Mouse (Mus musculus) central nervous system, embryonic 11.5 days (tissue): Measurements from ENCODE around the gene Prkcz. TPM values are rescaled to one million over a fixed set of nuclear protein-coding genes. Genes with fewer than 3 reads are reported as not detected.

ENCODE experiments used
- polyA plus RNA-seq: library from polyadenylated mRNA; depleted of rRNA; stranded (reverse); fragments of >200 nt; gene quantifications from 2 replicates; pipeline ENCODE4 v1.2.3, GENCODE M21; 2012; rRNA removed

Gene Prkcz
- polyA plus RNA-seq, result 13.8 and 16.3 TPM in 2 replicates

DNA sequence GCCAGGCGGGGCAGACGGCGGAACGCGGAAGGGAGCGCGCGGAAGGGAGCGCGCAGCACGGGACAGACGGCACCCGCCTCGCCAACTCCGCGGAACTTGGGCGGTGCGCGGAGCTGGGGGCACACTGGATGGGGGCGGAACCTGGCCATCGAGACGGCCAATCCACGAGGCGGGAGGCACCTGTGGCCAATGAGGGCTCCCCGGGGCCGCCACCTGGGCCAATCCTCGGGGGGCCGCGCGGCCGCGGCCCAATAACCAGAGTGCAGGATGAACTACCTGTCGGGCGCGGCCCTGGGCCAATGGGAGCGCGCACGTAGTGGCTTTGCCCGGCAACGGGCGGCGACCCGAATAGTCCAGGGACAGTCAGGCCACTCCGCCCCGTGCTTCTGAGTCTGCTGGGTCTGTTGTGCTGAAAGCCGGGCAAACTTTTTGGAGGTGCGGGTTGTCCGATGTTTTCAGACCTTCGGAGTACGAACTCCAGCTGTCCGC is at the start of gene Prkcz:
Gene Prkcz, minus strand, starts transcription at position 59 of the 489 bp plus-strand sequence.

DNA sequence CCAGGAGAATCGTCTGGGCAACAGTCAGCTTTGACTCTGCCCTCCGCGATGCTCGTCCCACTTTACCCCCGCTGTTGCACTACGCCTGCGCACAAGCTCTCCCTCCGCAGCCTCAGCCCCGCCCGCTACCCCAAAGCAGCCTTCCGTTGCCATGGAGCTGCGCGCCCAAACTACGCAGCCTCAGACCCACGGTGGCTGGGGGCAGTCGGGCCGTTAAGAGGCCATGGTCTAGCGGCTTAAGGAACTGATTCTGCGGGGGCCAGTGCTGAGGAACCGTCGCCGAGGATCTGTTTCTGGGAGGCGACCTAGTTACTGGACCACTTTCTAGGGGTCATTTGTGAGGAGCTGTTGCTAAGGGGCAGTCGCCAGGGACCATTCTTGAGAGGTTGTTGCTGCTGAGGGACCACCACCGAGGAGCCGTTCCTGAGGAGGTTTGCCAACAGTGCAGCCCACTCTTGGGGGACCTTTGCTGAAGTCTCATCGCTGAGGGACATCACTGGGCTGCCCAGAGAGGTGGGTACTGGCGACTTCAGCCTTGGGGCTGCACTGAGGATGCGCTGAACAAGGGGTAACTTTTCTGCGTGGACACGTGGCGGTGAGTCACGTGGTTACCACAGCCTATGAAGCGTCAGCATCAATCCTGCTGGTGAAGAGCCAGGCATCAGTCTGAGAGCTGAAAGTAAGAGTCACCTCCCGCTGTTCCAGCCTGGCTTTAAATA is 48.1 kb upstream of the Prkcz start, which contains the start of gene Cfap74:
Gene Cfap74, plus strand, starts transcription at position 133 of the 719 bp plus-strand sequence.

DNA sequence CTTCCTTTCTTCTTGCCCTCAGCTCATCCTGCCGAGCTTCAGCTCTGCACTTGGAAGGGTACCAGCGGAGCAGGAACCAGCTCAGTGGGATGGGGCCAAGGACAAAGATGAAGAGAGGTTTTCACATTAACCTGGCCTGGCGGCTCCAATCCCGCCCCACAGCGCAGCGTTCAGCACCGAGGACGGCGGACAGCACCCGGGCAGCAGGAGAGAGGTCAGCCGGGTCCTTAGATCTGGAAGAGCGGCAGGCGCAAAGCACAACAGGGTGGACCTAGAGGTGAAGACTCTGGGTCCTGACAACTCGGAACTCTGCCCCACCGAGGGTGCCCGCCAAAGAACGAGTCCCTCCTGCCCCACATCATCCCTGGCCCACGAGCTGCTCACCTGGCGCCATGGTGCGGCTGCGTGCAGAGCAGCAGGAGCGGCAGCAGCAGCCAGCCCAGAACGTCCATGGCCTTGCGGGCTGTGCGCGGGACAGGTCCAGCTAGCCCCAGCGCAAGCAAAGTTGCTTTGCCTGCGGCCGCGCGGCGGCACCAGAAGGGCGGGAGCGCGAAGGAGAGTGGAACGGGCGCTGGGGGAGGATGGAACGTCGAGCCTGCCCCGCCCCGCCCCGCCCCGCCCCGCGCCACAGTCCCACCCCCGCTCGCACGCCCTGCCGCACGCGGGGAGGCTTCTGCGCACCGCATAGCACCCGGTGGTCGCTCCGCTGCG is 36.5 kb upstream of the Prkcz start, which contains the start of gene Gabrd:
Gene Gabrd, minus strand, starts transcription at position 602 of the 711 bp plus-strand sequence.

DNA sequence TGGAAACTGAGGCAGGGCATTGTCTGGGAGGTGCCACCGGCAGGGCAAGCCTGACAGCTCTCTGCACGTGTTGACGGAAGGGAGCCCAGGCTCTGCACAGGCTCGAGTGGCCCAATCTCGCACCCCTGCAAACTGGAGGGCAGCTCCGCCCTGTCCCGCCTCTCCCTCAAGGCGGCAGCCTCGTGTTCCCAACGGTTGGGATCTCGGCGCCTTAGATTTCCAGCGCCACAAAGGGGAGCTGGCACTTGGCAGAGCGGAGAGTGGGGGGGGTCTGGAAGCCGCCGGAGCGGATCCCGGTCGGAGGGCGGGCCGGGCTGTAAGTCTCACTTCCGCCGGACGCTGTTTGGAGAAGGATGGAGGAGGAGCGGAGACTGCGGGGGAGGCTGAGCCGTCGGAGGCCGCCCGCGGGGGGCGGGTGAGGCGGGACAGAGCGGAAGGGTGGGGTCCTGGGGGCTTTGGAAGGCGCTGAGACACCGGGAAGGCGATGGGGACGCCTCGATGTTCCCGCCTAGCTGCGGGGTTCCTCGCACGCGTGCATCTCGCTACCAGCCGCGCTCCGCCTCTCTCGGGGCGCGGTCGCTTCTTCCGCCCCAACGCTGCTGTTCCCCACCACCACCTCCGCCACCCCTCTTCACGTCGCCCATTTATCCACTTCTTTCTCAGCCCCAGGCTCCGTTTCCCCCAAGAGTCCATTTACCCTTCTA is 111.4 kb downstream of the Prkcz start, which contains the start of gene Faap20:
Gene Faap20, plus strand, starts transcription at position 155 of the 704 bp plus-strand sequence.

DNA sequence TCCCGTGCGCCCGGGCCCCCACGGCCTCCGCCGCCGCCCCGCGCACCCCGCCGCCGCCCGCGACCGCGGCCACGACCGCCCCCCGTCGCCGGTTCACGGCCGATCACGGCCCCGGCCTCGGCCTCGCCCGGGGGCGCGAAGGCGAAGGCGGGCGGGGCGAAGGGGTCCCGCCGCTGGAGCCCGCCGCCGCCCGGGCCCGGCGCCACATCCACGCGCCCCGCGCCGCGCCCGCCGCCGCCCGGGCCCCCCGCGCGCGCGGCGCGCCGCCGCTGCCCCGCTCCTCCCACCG is 138.7 kb downstream of the Prkcz start, which contains the start of gene Ski:
Gene Ski, minus strand, starts transcription at position 41 of the 289 bp plus-strand sequence.

Other genes starting within 250 kb of the Prkcz start
- 32.9 and 40.2 TPM in 2 replicates for gene Ski, start 138.8 kb downstream of the Prkcz start, polyA plus RNA-seq
- 69.8 and 101 TPM in 2 replicates for gene Faap20, start 111.6 kb downstream of the Prkcz start, polyA plus RNA-seq
- 0.05 TPM in 1 of 2 replicates, not detected in the other for gene Gabrd, start 36.8 kb upstream of the Prkcz start, polyA plus RNA-seq
- 6.2 and 9.2 TPM in 2 replicates for gene Cfap74, start 47.8 kb upstream of the Prkcz start, polyA plus RNA-seq
- 0.14 TPM in 1 of 2 replicates, not detected in the other for gene Tmem52, start 107.8 kb upstream of the Prkcz start, polyA plus RNA-seq
- 415 and 660 TPM in 2 replicates for gene Gnb1, start 130.0 kb upstream of the Prkcz start, polyA plus RNA-seq
- gene Nadk, start 201.0 kb upstream of the Prkcz start, polyA plus RNA-seq, result 64.9 and 76.5 TPM in 2 replicates
- 13.2 and 19.4 TPM in 2 replicates for gene Slc35e2, start 240.1 kb upstream of the Prkcz start, polyA plus RNA-seq